Mouse (Mus musculus) C2C12 (cell line): Measurements from ENCODE around the gene Hmgn3.

Experiments
- CTCF ChIP-seq: IDR thresholded peaks from one replicate; pipeline ENCODE4 v1.5.1; 2011; ENCODE audit not compliant: control insufficient read depth, insufficient read depth, insufficient read length
- MYOD1 ChIP-seq: IDR thresholded peaks from one replicate; pipeline ENCODE4 v1.6.1; 2011; ENCODE audit warnings: low read depth; ENCODE audit not compliant: control insufficient read depth, insufficient read length
- MYOG ChIP-seq: IDR thresholded peaks from one replicate; pipeline ENCODE4 v1.6.1; 2011; ENCODE audit not compliant: control insufficient read depth, insufficient read length; ENCODE audit errors: extremely low read depth

DNA sequence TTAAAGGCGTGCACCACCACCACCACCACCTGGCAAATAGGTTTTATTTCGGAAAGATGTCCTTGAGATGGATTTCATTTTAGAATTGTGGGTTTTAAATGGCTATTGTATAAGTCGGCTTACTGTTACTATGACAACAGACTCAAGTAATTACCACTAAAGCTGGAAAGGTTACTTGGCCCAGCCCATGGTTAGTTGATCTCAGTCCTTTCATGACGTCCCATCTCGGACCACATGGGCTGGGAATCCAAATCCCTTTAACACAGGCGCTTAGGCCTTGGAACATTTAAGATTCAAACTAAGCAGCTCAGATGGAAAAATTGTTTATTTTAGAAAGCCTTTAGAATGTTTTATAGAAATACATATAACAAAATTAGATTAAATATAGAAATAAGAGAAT, 64.2 kb downstream of the Hmgn3 start:
- TF ChIP-seq CTCF: no peak
- TF ChIP-seq MYOD1: no peak
- no peak for TF ChIP-seq MYOG
